Mouse (Mus musculus) thymus, adult 2 months (tissue): Measurements from ENCODE around the gene Dhx9. TPM values are rescaled to one million over a fixed set of nuclear protein-coding genes. Genes with fewer than 3 reads are reported as not detected.
"Not testable (repeated sequence)": the region's sequence is repeated elsewhere in the genome, so short reads cannot be mapped to it uniquely, and the experiment has no call there.

Experiments
- DNase-seq: peaks from one replicate; pipeline ENCODE4 v3.0.0; 2021
- H3K27ac ChIP-seq: fragments of 200-500 bp; 2 replicates; pipeline ENCODE4 v1.5.1; 2012; ENCODE audit warnings: low read length, control low read depth; ENCODE audit not compliant: control insufficient read depth, insufficient read depth
- H3K27me3 ChIP-seq: fragments of 200-500 bp; 2 replicates; pipeline ENCODE4 v1.6.1; 2012; ENCODE audit warnings: mild to moderate bottlenecking, low read length, moderate library complexity, mixed read lengths; ENCODE audit not compliant: control insufficient read depth, insufficient read depth
- H3K36me3 ChIP-seq: fragments of 200-500 bp; 2 replicates; pipeline ENCODE4 v1.6.1; 2012; ENCODE audit warnings: mild to moderate bottlenecking, low read length, moderate library complexity; ENCODE audit not compliant: control insufficient read depth, insufficient read depth
- H3K4me1 ChIP-seq: fragments of 200-500 bp; replicated peaks from 2 replicates; pipeline ENCODE4 v1.6.1; 2012; ENCODE audit warnings: low read length; ENCODE audit not compliant: control insufficient read depth, insufficient read depth
- H3K4me3 ChIP-seq: fragments of 200-500 bp; 2 replicates; pipeline ENCODE4 v1.5.1; 2012; ENCODE audit warnings: mild to moderate bottlenecking, low read length, control low read depth, moderate library complexity; ENCODE audit not compliant: control insufficient read depth, insufficient read depth
- CTCF ChIP-seq: fragments of 200-500 bp; IDR thresholded peaks from 2 replicates; pipeline ENCODE4 v1.5.1; 2012; ENCODE audit warnings: mild to moderate bottlenecking, control low read depth, low read length, moderate library complexity, borderline replicate concordance; ENCODE audit not compliant: control insufficient read depth, poor library complexity, insufficient read depth; ENCODE audit errors: extremely low read depth
- POLR2A ChIP-seq: fragments of 200-500 bp; IDR thresholded peaks from 2 replicates; pipeline ENCODE4 v1.6.1; 2012; ENCODE audit warnings: mild to moderate bottlenecking, low read length, control low read depth, moderate library complexity; ENCODE audit not compliant: control insufficient read depth, poor library complexity, insufficient read depth; ENCODE audit errors: extremely low read depth
- whole genome bisulfite sequencing: fragments of 180-500 bp; shearing (Covaris S2); methylation state at CpG from one replicate; pipeline ENCODE4 v1.1.7; 2018; 5-methylcytosine and 5-hydroxymethylcytosine counted together
- polyA plus RNA-seq: library from polyadenylated mRNA; depleted of rRNA; stranded (reverse); fragments of >200 nt; gene quantifications from 2 replicates; pipeline ENCODE4 v1.2.3, GENCODE M21; 2012

The Dhx9 gene
- polyA plus RNA-seq, 1 experiment = 34.7 TPM

DNA sequence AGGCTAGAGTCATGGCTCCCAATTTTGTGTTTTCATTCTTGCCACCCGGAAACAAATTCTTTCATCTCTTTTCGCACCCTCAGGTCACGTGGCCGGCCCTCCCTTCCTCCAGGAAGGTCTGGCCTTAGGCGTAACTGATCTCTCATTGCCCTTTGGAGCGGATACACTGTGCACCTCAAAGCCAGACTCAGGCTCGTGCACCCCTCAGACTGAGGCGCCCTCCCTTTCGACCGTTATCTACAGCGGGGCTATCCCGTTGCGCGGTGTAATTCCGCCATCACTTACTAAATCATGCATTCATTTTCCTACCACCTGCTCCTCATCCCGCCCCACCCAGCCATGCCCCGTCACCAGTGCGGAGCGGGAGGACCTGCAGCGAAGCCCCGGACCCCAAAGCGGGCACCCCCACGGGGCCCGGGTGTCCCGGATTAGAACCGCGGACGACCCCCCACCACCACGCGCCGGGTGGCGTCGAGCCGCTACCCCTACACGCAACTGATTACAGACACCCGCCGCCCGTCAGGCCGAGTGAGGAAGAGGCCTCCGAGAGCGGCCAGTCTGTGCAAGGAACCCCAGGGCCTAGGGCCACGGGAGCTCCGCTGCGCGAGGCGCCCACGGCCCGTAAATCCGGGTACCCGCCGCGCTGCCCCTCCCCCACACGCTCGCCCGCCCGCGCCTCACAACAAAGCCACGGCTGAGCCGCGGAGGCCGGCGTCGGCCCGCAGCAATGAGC lies 527 bp downstream of the Dhx9 start:
- under 1% methylated on average over 64 of the region's 64 CpGs for WGBS
- DNase-seq = peak; percentile 75

DNA sequence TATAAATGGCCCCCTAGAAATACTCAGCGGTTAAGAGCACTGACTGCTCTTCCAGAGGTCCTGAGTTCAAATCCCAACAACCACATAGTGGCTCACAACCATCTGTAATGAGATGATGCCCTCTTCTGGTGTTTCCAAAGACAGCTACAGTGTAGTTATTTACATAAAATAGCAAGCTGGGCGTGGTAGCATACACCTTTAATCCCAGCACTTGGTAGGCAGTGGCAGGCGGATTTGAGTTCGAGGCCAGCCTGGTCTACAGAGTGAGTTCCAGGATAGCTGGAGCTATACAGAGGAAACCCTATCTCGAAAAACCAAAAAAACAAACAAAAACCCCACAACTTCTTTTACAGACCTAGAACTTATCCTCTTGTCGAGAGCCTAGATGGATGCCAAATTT lies 1.3 kb downstream of the Dhx9 start:
- peaks cover 16% of the 10 kb centered on the region for H3K36me3 ChIP-seq
- not testable (repeated sequence) for H3K27me3 ChIP-seq, H3K27ac ChIP-seq, DNase-seq, H3K4me3 ChIP-seq, H3K4me1 ChIP-seq
- WGBS = 5% methylated on average over 6 of the region's 6 CpGs

More for the DNA sequence above, 527 bp downstream of the Dhx9 start:
- peaks cover 7% of the 10 kb centered on the region; the same call in 1 of the 2 replicates for H3K4me1 ChIP-seq
- no peak for TF ChIP-seq CTCF
- no peak for TF ChIP-seq POLR2A
- peak overlapping the region; percentile 74 for H3K4me3 ChIP-seq
- peaks cover 8% of the 10 kb centered on the region for H3K36me3 ChIP-seq
- no peaks in the 10 kb centered on the region for H3K27me3 ChIP-seq
- peak overlapping the region; percentile 29 for H3K27ac ChIP-seq

DNA sequence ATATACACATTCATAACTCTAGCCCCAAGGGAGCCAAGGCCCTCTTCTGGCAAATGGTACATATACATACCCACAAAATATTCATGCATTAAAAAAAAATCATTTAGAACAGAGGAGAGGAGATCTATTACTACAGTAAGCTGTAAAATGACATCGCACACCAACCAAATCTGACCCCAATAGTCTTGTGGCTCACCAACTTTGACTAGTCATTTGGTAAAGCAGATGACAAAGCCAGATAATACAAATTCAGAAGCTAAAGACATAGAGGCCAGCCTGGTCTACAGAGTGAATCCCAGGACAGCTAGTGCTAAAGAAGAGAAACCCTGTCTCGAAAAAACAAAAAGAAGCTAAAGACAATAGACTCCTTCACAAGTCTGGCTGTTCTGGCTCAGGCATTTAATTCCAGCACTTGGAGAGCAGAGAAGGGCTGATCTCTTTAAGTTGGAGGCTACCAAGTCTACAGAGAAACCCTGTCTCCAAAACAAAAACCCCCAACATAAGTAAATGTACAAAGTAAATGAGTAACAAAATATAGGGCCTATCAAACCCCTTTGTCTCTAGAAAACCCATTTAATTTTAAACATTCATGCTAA lies 2.2 kb downstream of the Dhx9 start:
- Histone ChIP-seq H3K27ac (no peak overlapping the region), H3K27me3 (no peaks in the 10 kb centered on the region), H3K4me3 (no peak overlapping the region), H3K36me3 (peaks cover 24% of the 10 kb centered on the region), H3K4me1 (peaks cover 7% of the 10 kb centered on the region; the same call in 1 of the 2 replicates)
- DNase-seq = no peak
- no peak for TF ChIP-seq CTCF
- TF ChIP-seq POLR2A = no peak
- WGBS = 6% methylated on average over 2 of the region's 2 CpGs

DNA sequence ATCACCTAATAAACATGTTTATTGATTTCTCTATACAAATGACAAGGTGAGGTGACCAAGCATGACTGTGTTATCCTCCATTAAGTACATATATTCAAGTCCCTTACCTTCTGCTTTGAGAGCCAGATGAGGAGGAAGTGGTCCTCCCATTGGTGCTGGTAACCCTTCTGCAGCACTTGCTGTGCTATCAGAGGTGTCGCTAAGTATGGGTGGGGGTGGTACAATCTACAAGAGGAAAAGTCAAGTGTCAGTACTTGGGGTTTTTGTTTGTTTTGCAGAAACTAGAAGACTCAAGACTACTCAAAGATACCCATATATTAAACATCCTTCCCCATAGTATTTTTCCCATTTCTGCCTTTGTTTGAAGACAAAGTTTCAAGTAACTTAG lies 6.4 kb downstream of the Dhx9 start:
- Histone ChIP-seq H3K4me3 (no peak overlapping the region), H3K36me3 (peaks cover 67% of the 10 kb centered on the region), H3K27ac (no peak overlapping the region), H3K4me1 (no peaks in the 10 kb centered on the region), H3K27me3 (no peaks in the 10 kb centered on the region)
- TF ChIP-seq CTCF = no peak
- TF ChIP-seq POLR2A = no peak
- DNase-seq = no peak
- WGBS = 90% methylated on average over 1 of the region's 1 CpGs

DNA sequence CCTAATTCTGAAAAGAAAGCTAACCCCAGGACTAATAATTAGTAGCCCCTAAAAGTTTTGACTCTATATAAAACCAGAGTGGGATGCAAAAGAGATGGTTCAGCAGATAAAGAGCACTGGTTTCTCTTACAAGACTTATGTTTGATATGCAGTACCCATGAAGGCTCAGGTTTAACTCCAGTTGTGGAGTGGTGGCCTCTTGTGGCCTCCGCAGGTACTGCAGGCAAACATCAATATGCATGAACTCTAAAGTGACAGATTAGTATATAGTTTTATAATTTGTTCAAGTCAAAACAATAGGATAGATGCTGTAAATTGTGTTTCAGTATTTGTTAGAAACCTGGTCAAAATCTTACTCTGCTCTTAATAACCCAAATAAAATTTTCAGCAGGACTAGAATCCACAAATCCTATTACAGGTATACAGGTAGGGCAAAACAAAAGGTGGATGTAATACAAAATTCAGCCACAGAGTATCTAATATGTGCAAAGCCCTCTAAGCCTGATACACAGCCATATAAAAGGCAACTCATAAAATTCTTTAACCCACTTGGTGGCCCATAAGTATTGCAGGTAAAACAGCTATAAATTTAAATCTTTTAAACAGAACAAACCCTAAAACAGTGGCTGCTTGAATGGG lies 7.0 kb downstream of the Dhx9 start:
- Histone ChIP-seq H3K4me3 (no peak overlapping the region), H3K27me3 (no peaks in the 10 kb centered on the region), H3K27ac (no peak overlapping the region), H3K36me3 (peaks cover 72% of the 10 kb centered on the region), H3K4me1 (no peaks in the 10 kb centered on the region)
- DNase-seq = peak; percentile 79
- TF ChIP-seq POLR2A = no peak
- no peak for TF ChIP-seq CTCF
- WGBS = 33% methylated on average over 1 of the region's 1 CpGs

DNA sequence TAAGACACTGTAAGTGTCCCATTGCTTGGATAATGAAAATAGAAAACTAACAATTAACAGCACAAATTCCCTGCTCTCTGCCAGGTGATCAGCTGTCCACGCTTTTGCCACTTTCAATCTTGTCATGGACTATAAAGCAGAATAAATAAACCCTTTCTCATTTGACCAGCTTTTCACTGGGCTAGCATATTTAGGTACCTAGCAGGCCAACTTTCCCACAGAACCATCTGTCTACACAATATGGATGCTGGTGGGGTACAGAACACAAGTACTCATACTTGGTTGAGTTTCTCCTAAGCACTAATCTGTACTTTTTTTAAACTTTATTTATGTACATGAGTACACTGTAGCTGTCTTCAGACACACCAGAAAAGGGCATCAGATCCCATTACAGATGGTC lies 8.2 kb downstream of the Dhx9 start:
- no peaks in the 10 kb centered on the region for H3K4me1 ChIP-seq
- no peak for DNase-seq
- H3K4me3 ChIP-seq = no peak overlapping the region
- H3K27ac ChIP-seq = no peak overlapping the region
- no peaks in the 10 kb centered on the region for H3K27me3 ChIP-seq
- TF ChIP-seq POLR2A (no peak), CTCF (no peak)
- H3K36me3 ChIP-seq = peaks cover 84% of the 10 kb centered on the region
- 92% methylated on average over 1 of the region's 1 CpGs for WGBS

DNA sequence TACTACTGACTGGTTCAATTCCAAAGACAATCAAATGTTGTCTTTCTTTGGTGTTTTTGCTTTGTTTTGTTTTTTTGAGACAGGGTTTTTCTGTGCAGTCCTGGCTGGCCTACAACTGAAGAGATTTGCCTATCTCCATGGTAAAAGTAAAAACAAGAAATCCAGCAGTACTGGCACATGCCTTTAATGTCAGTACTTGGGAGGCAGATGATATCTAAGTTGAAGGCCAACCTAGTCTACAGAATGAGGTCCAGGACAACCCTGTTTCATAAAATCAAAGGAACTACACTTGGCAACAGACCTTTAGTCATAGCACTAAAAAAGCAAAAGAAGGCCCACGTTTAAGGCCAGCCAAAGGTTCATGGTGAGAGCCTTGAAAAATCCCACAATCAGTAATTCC lies 25.7 kb downstream of the Dhx9 start:
- 91% methylated on average over 1 of the region's 1 CpGs for WGBS
- DNase-seq = no peak
- H3K27me3 ChIP-seq = no peaks in the 10 kb centered on the region
- peaks cover 98% of the 10 kb centered on the region for H3K36me3 ChIP-seq
- H3K4me1 ChIP-seq = no peaks in the 10 kb centered on the region
- no peak overlapping the region for H3K27ac ChIP-seq
- TF ChIP-seq CTCF (no peak), POLR2A (no peak)
- no peak overlapping the region for H3K4me3 ChIP-seq
